ENCODE assay signal across 11 mouse cellular contexts in the genomic region with DNA sequence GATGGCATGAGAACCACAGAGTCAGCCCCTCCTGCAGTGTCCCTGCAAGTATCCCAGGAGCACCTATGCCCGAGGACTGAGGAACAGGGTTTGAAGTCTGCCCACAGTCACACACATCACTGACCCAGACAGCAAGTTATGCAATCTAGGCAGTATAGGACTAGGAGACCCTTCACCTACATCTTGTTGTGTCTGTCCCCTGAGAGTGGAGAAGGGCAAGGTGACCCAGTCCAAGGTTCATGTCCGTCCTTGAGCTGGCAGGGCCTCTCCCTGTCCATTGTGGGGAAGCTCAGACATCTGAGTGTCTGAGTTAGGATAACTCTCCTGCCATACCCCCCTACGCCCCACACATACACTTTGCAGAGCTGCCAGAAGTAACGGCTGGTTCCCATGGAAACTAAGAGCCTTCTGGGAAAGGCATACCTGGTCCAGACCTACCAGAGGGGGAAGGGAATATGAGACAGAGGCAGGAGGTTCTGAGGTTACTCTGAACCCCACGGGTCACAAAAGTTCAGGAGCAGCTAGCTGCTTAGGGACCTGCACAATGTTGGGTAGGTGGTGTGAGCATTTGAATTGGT. TPM values are rescaled to one million over a fixed set of nuclear protein-coding genes. Genes with fewer than 3 reads are reported as not detected.
A peak's percentile ranks its signal among the peaks of the same experiment; 100 is the strongest.
DNase-seq lines count a peak whose midpoint lies in the region; ATAC-seq and TF ChIP-seq lines count a peak whose summit lies in the region.
"Had no signal": no experiment of that assay in that cellular context is flagged by ENCODE, and none has a peak within 500 bp of the region (broad histone marks: within the 10 kb centered on the region; RNA-seq: fewer than 3 reads in every experiment).

No protein-coding gene starts in this region.

- WGBS in hindbrain, postnatal 0 days, result 51% methylated on average over 5 of the region's 5 CpGs
- 53% methylated on average over 5 of the region's 5 CpGs for WGBS in hindbrain, embryonic 16.5 days
- WGBS in midbrain, embryonic 16.5 days, result 56% methylated on average over 5 of the region's 5 CpGs
- 57% methylated on average over 5 of the region's 5 CpGs for WGBS in midbrain, embryonic 13.5 days

- no peak overlapping the region for H3K27ac ChIP-seq in hindbrain, postnatal 0 days
- H3K27ac ChIP-seq in hindbrain, embryonic 16.5 days (ENCODE audit: low read depth, low read length), result no peak overlapping the region
- no peak overlapping the region for H3K27ac ChIP-seq in midbrain, embryonic 16.5 days (ENCODE audit: low read length)
- H3K27ac ChIP-seq in midbrain, embryonic 13.5 days, result no peak overlapping the region

- H3K9ac ChIP-seq in hindbrain, postnatal 0 days (replicated peaks; ENCODE audit: low read length), result no peak overlapping the region
- H3K9ac ChIP-seq in hindbrain, embryonic 16.5 days (ENCODE audit: low read depth, low read length), result no peak overlapping the region
- H3K9ac ChIP-seq in midbrain, embryonic 16.5 days (ENCODE audit: low read depth, low read length), result no peak overlapping the region
- H3K9ac ChIP-seq in midbrain, embryonic 13.5 days (replicated peaks), result no peak overlapping the region

- no peak for TF ChIP-seq CTCF in hindbrain, postnatal 0 days (IDR thresholded peaks at IDR 0.05; ENCODE audit: low read depth)

- no peak overlapping the region for H3K4me3 ChIP-seq in hindbrain, postnatal 0 days (ENCODE audit: low read length)
- no peak overlapping the region for H3K4me3 ChIP-seq in hindbrain, embryonic 16.5 days (ENCODE audit: low read length)
- no peak overlapping the region for H3K4me3 ChIP-seq in midbrain, embryonic 16.5 days (ENCODE audit: low read depth, low read length)
- H3K4me3 ChIP-seq in midbrain, embryonic 13.5 days (replicated peaks), result no peak overlapping the region

- peaks cover 27% of the 10 kb centered on the region for H3K36me3 ChIP-seq in hindbrain, postnatal 0 days (ENCODE audit: insufficient read depth, low read length)
- peaks cover 16% of the 10 kb centered on the region for H3K36me3 ChIP-seq in hindbrain, embryonic 16.5 days (ENCODE audit: control insufficient read depth, insufficient read depth, low read length)
- H3K36me3 ChIP-seq in midbrain, embryonic 16.5 days (ENCODE audit: control insufficient read depth, insufficient read depth, low read length), result peaks cover 18% of the 10 kb centered on the region
- H3K36me3 ChIP-seq in midbrain, embryonic 13.5 days, result peaks cover 42% of the 10 kb centered on the region

- no peaks in the 10 kb centered on the region for H3K9me3 ChIP-seq in hindbrain, postnatal 0 days (ENCODE audit: low read length)
- no peaks in the 10 kb centered on the region for H3K9me3 ChIP-seq in hindbrain, embryonic 16.5 days (ENCODE audit: control insufficient read depth, low read length)
- no peaks in the 10 kb centered on the region for H3K9me3 ChIP-seq in midbrain, embryonic 16.5 days (replicated peaks; ENCODE audit: control insufficient read depth, low read length, poor library complexity, severe bottlenecking)
- H3K9me3 ChIP-seq in midbrain, embryonic 13.5 days, result no peaks in the 10 kb centered on the region

- no peaks in the 10 kb centered on the region for H3K27me3 ChIP-seq in hindbrain, postnatal 0 days (ENCODE audit: insufficient read depth, low read length)
- no peaks in the 10 kb centered on the region for H3K27me3 ChIP-seq in hindbrain, embryonic 16.5 days (replicated peaks; ENCODE audit: control insufficient read depth, insufficient read depth, low read length)
- no peaks in the 10 kb centered on the region for H3K27me3 ChIP-seq in midbrain, embryonic 16.5 days (ENCODE audit: control insufficient read depth, insufficient read depth, low read depth, low read length)
- H3K27me3 ChIP-seq in midbrain, embryonic 13.5 days, result peaks cover 5% of the 10 kb centered on the region; the same call in 1 of the 2 replicates

- H3K4me2 ChIP-seq in hindbrain, postnatal 0 days (ENCODE audit: low read depth, low read length), result no peak overlapping the region
- no peak overlapping the region for H3K4me2 ChIP-seq in hindbrain, embryonic 16.5 days (ENCODE audit: low read length)
- no peak overlapping the region for H3K4me2 ChIP-seq in midbrain, embryonic 16.5 days (ENCODE audit: low read length)
- H3K4me2 ChIP-seq in midbrain, embryonic 13.5 days (replicated peaks), result no peak overlapping the region

- no peaks in the 10 kb centered on the region for H3K4me1 ChIP-seq in hindbrain, postnatal 0 days (ENCODE audit: insufficient read depth, low read length)
- H3K4me1 ChIP-seq in hindbrain, embryonic 16.5 days (ENCODE audit: control insufficient read depth, insufficient read depth, low read depth, low read length), result peaks cover 3% of the 10 kb centered on the region; the same call in 1 of the 2 replicates
- peaks cover 2% of the 10 kb centered on the region; the same call in 1 of the 2 replicates for H3K4me1 ChIP-seq in midbrain, embryonic 16.5 days (ENCODE audit: control insufficient read depth, insufficient read depth, low read length)
- 0 out of 2 replicates have a peak, but pooled peaks cover 4% of the 10 kb centered on the region for H3K4me1 ChIP-seq in midbrain, embryonic 13.5 days (replicated peaks)

- peak; percentile 39 for DNase-seq in adrenal gland, adult 2 months
- no peak for DNase-seq in adrenal gland, adult 18-20 months (ENCODE audit: low spot score in 2 of 2)
- DNase-seq in hindbrain, postnatal 0 days (ENCODE audit: low spot score), result peak; percentile 34
- peak; percentile 15 for DNase-seq in telencephalon, adult 2 months (ENCODE audit: low read depth, low spot score)
- DNase-seq: adrenal gland, postnatal 25 days; cerebellum, adult 11-12 months; heart, postnatal 4 days had no signal

- ATAC-seq in hindbrain, postnatal 0 days, result no peak
- no peak for ATAC-seq in hindbrain, embryonic 16.5 days
- peak; percentile 33; the same call in 1 of the 2 replicates for ATAC-seq in midbrain, embryonic 16.5 days
- no peak for ATAC-seq in midbrain, embryonic 13.5 days
- no peak for ATAC-seq in monocyte, adult 5-6 weeks (replicated peaks; ENCODE audit: insufficient number of reproducible peaks, low FRiP score, low TSS enrichment, poor library complexity, severe bottlenecking)

RNA-seq across cellular contexts. Expression of a gene that starts 7.1 kb away (rescaled TPM):
- 10 to 100 TPM; 40.9 to 49.3 TPM for total RNA-seq in adrenal gland, adult 2 months (2021)
- polyA plus RNA-seq in adrenal gland, adult 2 months (2012; rRNA removed), result 72.6 and 85.8 TPM in 2 replicates
- 10 to 100 TPM; 34.0 to 41.4 TPM for total RNA-seq in adrenal gland, adult 18-20 months (2021)
- 12.0 and 17.1 TPM in 2 replicates for total RNA-seq in hindbrain, postnatal 0 days (2014; rRNA removed)
- 8.2 and 8.3 TPM in 2 replicates for polyA plus RNA-seq in hindbrain, postnatal 0 days (2015; fragmentation: Nextera tagmentation; extraction: Ambion mirVana)
- 9.5 and 10.1 TPM in 2 replicates for polyA plus RNA-seq in hindbrain, embryonic 16.5 days (2015; fragmentation: Nextera tagmentation; extraction: Ambion mirVana)
- polyA plus RNA-seq in midbrain, embryonic 16.5 days (2015; fragmentation: Nextera tagmentation; extraction: Ambion mirVana), result 6.8 and 9.2 TPM in 2 replicates
- polyA plus RNA-seq in midbrain, embryonic 13.5 days (2015; fragmentation: Nextera tagmentation; extraction: Ambion mirVana), result 4.3 and 4.4 TPM in 2 replicates
- total RNA-seq in monocyte, adult 5-6 weeks (2017), result 0.32 to 1.4 TPM in 2 of 3 replicates, not detected in the other

RNA-seq across cellular contexts. Expression of a gene that starts 14.8 kb away (rescaled TPM):
- total RNA-seq in adrenal gland, adult 2 months (2021), result 10 to 100 TPM; 31.8 to 31.9 TPM
- polyA plus RNA-seq in adrenal gland, adult 2 months (2012; rRNA removed), result 34.8 and 36.2 TPM in 2 replicates
- total RNA-seq in adrenal gland, adult 18-20 months (2021), result 10 to 100 TPM; 31.4 to 33.7 TPM
- total RNA-seq in hindbrain, postnatal 0 days (2014; rRNA removed), result 123 and 128 TPM in 2 replicates
- polyA plus RNA-seq in hindbrain, postnatal 0 days (2015; fragmentation: Nextera tagmentation; extraction: Ambion mirVana), result 56.7 and 61.4 TPM in 2 replicates
- polyA plus RNA-seq in hindbrain, embryonic 16.5 days (2015; fragmentation: Nextera tagmentation; extraction: Ambion mirVana), result 85.1 and 92.6 TPM in 2 replicates
- polyA plus RNA-seq in midbrain, embryonic 16.5 days (2015; fragmentation: Nextera tagmentation; extraction: Ambion mirVana), result 104 TPM in 2 replicates
- polyA plus RNA-seq in midbrain, embryonic 13.5 days (2015; fragmentation: Nextera tagmentation; extraction: Ambion mirVana), result 84.2 and 86.0 TPM in 2 replicates
- total RNA-seq in monocyte, adult 5-6 weeks (2017), result 14.0 to 47.5 TPM (median 21.6 TPM) in 3 replicates

RNA-seq across cellular contexts. Expression of a gene that starts 15.1 kb away (rescaled TPM):
- total RNA-seq in adrenal gland, adult 2 months (2021), result 10 to 100 TPM; 10.8 to 11.5 TPM
- polyA plus RNA-seq in adrenal gland, adult 2 months (2012; rRNA removed), result 17.4 and 21.2 TPM in 2 replicates
- total RNA-seq in adrenal gland, adult 18-20 months (2021), result 10 to 100 TPM; 10.9 to 13.6 TPM
- 108 TPM in 2 replicates for total RNA-seq in hindbrain, postnatal 0 days (2014; rRNA removed)
- polyA plus RNA-seq in hindbrain, postnatal 0 days (2015; fragmentation: Nextera tagmentation; extraction: Ambion mirVana), result 96.4 and 102 TPM in 2 replicates
- 132 and 134 TPM in 2 replicates for polyA plus RNA-seq in hindbrain, embryonic 16.5 days (2015; fragmentation: Nextera tagmentation; extraction: Ambion mirVana)
- polyA plus RNA-seq in midbrain, embryonic 16.5 days (2015; fragmentation: Nextera tagmentation; extraction: Ambion mirVana), result 116 and 133 TPM in 2 replicates
- polyA plus RNA-seq in midbrain, embryonic 13.5 days (2015; fragmentation: Nextera tagmentation; extraction: Ambion mirVana), result 74.2 and 77.6 TPM in 2 replicates
- total RNA-seq in monocyte, adult 5-6 weeks (2017), result 1.7 to 8.4 TPM (median 2.9 TPM) in 3 replicates

RNA-seq across cellular contexts. Expression of a gene that starts 47.0 kb away (rescaled TPM):
- total RNA-seq in adrenal gland, adult 2 months (2021), result 10 to 100 TPM; 66.5 to 74.0 TPM
- 277 and 300 TPM in 2 replicates for polyA plus RNA-seq in adrenal gland, adult 2 months (2012; rRNA removed)
- 10 to 100 TPM; 68.0 to 84.2 TPM for total RNA-seq in adrenal gland, adult 18-20 months (2021)
- total RNA-seq in hindbrain, postnatal 0 days (2014; rRNA removed), result 53.7 and 72.4 TPM in 2 replicates
- polyA plus RNA-seq in hindbrain, postnatal 0 days (2015; fragmentation: Nextera tagmentation; extraction: Ambion mirVana), result 45.2 and 46.4 TPM in 2 replicates
- 54.2 and 57.4 TPM in 2 replicates for polyA plus RNA-seq in hindbrain, embryonic 16.5 days (2015; fragmentation: Nextera tagmentation; extraction: Ambion mirVana)
- 51.0 and 54.5 TPM in 2 replicates for polyA plus RNA-seq in midbrain, embryonic 16.5 days (2015; fragmentation: Nextera tagmentation; extraction: Ambion mirVana)
- polyA plus RNA-seq in midbrain, embryonic 13.5 days (2015; fragmentation: Nextera tagmentation; extraction: Ambion mirVana), result 44.6 and 49.5 TPM in 2 replicates
- 4.2 to 14.5 TPM (median 9.0 TPM) in 3 replicates for total RNA-seq in monocyte, adult 5-6 weeks (2017)

Comparison
In these comparisons a context has a peak if more than half of its experiments do, and no peak if none do; other contexts are left out.
1. DNase-seq: peak in adrenal gland, adult 2 months (single experiment), hindbrain, postnatal 0 days (single experiment) and telencephalon, adult 2 months (single experiment); none in adrenal gland, adult 18-20 months (0 of 2).